Mouse (Mus musculus): ENCODE measurements around the gene Pfkm. TPM values are rescaled to one million over a fixed set of nuclear protein-coding genes. Genes with fewer than 3 reads are reported as not detected.

Gene Pfkm
- polyA plus RNA-seq, 1 experiment from 2014 or later, result 42.9 TPM

- H3K36me3 ChIP-seq, result peaks cover 14% of the 10 kb centered on the region
- H3K27ac ChIP-seq, result peak overlapping the region; percentile 94
- H3K27me3 ChIP-seq (ENCODE audit: low read depth, poor library complexity, severe bottlenecking), result no peaks in the 10 kb centered on the region
- WGBS, result 47% methylated on average over 11 of the region's 11 CpGs
- H3K9me3 ChIP-seq (replicated peaks), result no peaks in the 10 kb centered on the region
- peak overlapping the region; percentile 76 for H3K4me3 ChIP-seq
- peaks cover 26% of the 10 kb centered on the region for H3K4me1 ChIP-seq
- no peak for DNase-seq (ENCODE audit: low spot score)
These were observed 15.4 kb downstream of the Pfkm start for GRCm38 (mm10) chr15:98107703-98108296.

DNA sequence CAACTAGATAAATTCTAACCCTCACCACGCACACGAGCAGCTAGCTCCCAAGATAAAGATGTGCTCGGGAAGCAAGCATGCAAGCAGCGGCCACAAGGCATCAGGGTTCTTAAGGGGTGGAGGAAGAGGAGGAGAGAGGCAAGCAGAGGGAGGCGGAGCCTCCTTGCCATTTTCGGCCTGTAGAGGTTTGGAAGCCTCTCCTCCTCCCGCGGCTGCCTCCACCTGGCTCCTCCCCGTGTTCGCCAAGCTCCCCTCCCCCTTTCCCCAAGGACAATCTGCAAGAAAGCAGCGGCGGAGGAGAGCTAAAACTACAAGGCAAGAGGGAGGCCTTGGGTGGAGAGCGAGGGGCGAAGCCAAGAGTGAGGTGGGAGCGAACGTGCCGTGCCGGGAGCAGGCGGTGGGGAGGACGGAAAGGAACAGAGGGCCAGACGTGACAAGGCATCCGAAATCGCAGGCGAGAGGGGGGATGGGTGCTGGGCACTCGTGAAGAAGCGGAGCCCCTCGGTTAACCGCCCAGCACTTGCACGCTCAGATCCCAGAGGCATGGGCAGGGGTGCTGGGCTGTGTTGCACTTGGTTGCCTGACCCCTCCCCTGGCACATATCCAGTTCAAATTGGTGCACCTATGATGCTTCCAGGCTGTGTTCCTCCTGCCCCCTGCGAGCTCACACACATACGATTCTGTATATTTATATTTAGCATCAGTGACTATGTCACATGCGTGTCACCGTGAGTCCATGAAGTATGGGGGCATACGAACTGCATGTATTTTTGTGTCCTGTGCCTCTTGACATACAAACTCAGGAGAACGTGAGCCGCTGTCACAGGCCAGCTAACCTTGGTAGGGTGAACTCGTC is 16.1 kb downstream of the Pfkm start:
- H3K4me1 ChIP-seq, result peaks cover 26% of the 10 kb centered on the region
- peaks cover 16% of the 10 kb centered on the region for H3K36me3 ChIP-seq
- WGBS, result 5% methylated on average over 37 of the region's 37 CpGs
- peak overlapping the region; percentile 76 for H3K4me3 ChIP-seq
- no peaks in the 10 kb centered on the region for H3K27me3 ChIP-seq (ENCODE audit: low read depth, poor library complexity, severe bottlenecking)
- peak; percentile 84 for DNase-seq (ENCODE audit: low spot score)
- H3K27ac ChIP-seq, result peak overlapping the region; percentile 94
- no peaks in the 10 kb centered on the region for H3K9me3 ChIP-seq (replicated peaks)

- no peak overlapping the region for H3K27ac ChIP-seq
- peaks cover 26% of the 10 kb centered on the region for H3K4me1 ChIP-seq
- H3K4me3 ChIP-seq, result no peak overlapping the region
- no peaks in the 10 kb centered on the region for H3K9me3 ChIP-seq (replicated peaks)
- no peaks in the 10 kb centered on the region for H3K27me3 ChIP-seq (ENCODE audit: low read depth, poor library complexity, severe bottlenecking)
- WGBS, result 81% methylated on average over 5 of the region's 5 CpGs
- H3K36me3 ChIP-seq, result peaks cover 43% of the 10 kb centered on the region
- no peak for DNase-seq (ENCODE audit: low spot score)
These were observed 19.4 kb downstream of the Pfkm start for GRCm38 (mm10) chr15:98111791-98112190.

GRCm38 (mm10) chr15:98114098-98114851 is 21.9 kb downstream of the Pfkm start:
- peaks cover 64% of the 10 kb centered on the region for H3K36me3 ChIP-seq
- H3K27ac ChIP-seq, result no peak overlapping the region
- 84% methylated on average over 10 of the region's 10 CpGs for WGBS

DNA sequence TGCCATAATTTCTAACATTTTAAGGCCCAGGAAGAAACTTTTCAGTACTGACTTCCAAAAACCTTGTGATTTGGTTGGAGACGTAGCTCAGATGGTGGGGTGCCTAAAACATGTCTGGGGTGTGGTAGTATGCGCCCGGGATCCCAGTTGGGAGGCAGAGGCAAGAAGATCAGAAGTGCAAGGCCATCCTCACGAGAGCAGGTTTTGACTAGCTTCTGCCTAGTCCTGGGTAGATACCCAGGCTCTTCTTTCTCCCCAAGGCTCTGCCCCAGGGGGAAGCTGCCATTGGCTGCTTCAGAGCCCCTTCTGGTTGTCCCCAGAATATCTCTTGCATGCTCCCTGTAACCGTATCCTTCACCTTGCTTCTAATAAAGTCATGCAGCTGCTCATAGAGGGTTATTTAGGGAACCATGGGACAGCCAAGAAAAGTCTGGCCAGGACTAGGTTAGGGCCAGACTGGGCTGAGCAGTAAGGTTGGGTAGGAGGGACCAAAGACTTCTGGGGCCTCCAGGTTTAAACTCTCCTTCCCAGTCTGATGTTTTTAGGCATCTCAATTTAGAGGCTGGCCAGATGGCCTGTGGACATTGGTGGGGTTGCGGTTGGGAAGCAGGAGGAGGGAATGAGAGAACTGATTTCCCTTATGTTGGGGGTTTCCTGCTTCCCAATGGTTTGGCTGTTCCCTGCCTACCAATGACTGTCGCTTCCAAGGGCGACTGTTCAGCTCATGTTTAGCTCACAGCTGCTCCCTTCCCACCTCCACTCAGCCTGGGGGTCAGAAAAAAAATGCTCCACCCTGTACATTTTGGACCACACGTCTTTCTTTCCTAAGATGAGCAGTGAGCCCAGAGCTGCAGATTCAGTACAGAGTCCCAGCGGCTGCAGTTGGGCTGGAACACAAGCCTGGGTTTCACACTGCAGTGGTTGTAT is 22.7 kb downstream of the Pfkm start:
- H3K9me3 ChIP-seq (replicated peaks), result no peaks in the 10 kb centered on the region
- no peak for DNase-seq (ENCODE audit: low spot score)
- no peak overlapping the region for H3K4me3 ChIP-seq
- H3K27ac ChIP-seq, result no peak overlapping the region
- no peaks in the 10 kb centered on the region for H3K27me3 ChIP-seq (ENCODE audit: low read depth, poor library complexity, severe bottlenecking)
- 0 out of 2 replicates have a peak, but pooled peaks cover 4% of the 10 kb centered on the region for H3K4me1 ChIP-seq
- 89% methylated on average over 10 of the region's 10 CpGs for WGBS
- H3K36me3 ChIP-seq, result peaks cover 70% of the 10 kb centered on the region

More at GRCm38 (mm10) chr15:98114098-98114851, 21.9 kb downstream of the Pfkm start:
- DNase-seq (ENCODE audit: low spot score), result no peak
- no peak overlapping the region for H3K4me3 ChIP-seq
- no peaks in the 10 kb centered on the region for H3K27me3 ChIP-seq (ENCODE audit: low read depth, poor library complexity, severe bottlenecking)
- H3K9me3 ChIP-seq (replicated peaks), result no peaks in the 10 kb centered on the region
- peaks cover 8% of the 10 kb centered on the region for H3K4me1 ChIP-seq

- Histone ChIP-seq H3K4me1 (no peaks in the 10 kb centered on the region), H3K27ac (no peak overlapping the region), H3K27me3 (ENCODE audit: low read depth, poor library complexity, severe bottlenecking) (no peaks in the 10 kb centered on the region), H3K4me3 (no peak overlapping the region), H3K36me3 (peaks cover 73% of the 10 kb centered on the region), H3K9me3 (replicated peaks) (no peaks in the 10 kb centered on the region)
- no peak for DNase-seq (ENCODE audit: low spot score)
- WGBS, result 93% methylated on average over 9 of the region's 9 CpGs
These were observed 23.4 kb downstream of the Pfkm start for GRCm38 (mm10) chr15:98115779-98116163.

DNA sequence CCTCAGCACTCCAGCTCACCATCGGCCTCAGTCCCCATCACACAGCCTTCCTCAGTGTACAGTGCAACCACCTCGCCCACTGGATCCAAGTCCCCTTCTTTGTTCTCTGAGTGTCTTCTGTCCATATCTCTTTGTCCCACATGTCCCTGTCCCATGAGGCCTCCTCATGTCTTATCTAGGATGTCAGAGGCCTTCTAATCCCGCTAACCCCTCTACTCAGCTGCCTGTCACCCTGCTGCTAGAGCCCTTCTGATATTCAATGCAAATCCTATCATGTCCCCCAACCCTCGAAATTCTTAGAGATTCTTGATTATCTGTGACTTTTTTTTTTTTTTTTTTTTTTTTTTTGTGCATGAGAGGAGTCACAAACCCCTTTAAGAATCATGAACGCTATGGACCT is 23.9 kb downstream of the Pfkm start:
- H3K36me3 ChIP-seq, result peaks cover 78% of the 10 kb centered on the region
- 87% methylated on average over 5 of the region's 5 CpGs for WGBS
- no peak overlapping the region for H3K27ac ChIP-seq
- no peaks in the 10 kb centered on the region for H3K4me1 ChIP-seq
- no peaks in the 10 kb centered on the region for H3K27me3 ChIP-seq (ENCODE audit: low read depth, poor library complexity, severe bottlenecking)
- DNase-seq (ENCODE audit: low spot score), result no peak
- H3K9me3 ChIP-seq (replicated peaks), result no peaks in the 10 kb centered on the region
- H3K4me3 ChIP-seq, result no peak overlapping the region

DNA sequence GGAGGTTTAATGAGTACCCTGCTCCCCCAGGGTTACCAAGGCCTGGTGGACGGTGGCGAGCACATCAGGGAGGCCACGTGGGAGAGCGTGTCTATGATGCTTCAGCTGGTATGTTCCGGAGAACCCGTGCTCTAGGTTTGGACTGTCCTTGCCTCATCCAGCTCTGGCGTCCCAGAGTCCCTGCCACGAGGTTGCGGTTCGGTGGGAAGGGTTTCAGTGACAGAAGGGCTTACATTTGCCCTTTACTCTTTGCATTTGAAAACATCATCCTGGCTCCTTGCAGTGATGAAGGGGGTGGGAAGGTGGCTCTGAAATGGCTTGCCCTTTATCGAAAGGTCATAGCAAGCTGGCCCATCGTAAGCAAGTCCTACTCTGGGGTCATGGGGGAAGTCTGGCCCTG is 27.0 kb downstream of the Pfkm start:
- Histone ChIP-seq H3K27ac (no peak overlapping the region), H3K4me1 (no peaks in the 10 kb centered on the region), H3K9me3 (replicated peaks) (no peaks in the 10 kb centered on the region), H3K27me3 (ENCODE audit: low read depth, poor library complexity, severe bottlenecking) (no peaks in the 10 kb centered on the region), H3K36me3 (peaks cover 87% of the 10 kb centered on the region), H3K4me3 (no peak overlapping the region)
- no peak for DNase-seq (ENCODE audit: low spot score)
- 89% methylated on average over 12 of the region's 12 CpGs for WGBS

DNA sequence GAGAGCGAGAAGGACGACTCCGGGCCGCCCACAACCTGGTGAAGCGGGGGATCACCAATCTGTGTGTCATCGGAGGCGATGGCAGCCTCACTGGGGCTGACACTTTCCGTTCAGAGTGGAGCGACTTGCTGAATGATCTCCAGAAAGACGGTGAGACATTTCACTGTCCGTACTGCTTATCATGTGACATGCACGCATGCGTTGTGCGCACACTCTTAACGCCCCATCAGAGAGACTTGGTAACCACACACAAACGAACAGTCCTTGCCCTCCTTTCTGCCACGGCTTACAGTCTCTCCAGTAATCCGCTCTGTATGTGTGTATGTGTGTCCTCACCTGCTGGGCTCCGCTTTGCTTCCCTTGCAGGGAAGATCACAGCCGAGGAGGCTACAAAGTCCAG is 28.4 kb downstream of the Pfkm start:
- H3K27ac ChIP-seq, result no peak overlapping the region
- H3K4me1 ChIP-seq, result no peaks in the 10 kb centered on the region
- no peaks in the 10 kb centered on the region for H3K9me3 ChIP-seq (replicated peaks)
- H3K4me3 ChIP-seq, result no peak overlapping the region
- no peaks in the 10 kb centered on the region for H3K27me3 ChIP-seq (ENCODE audit: low read depth, poor library complexity, severe bottlenecking)
- 95% methylated on average over 20 of the region's 20 CpGs for WGBS
- no peak for DNase-seq (ENCODE audit: low spot score)
- peaks cover 88% of the 10 kb centered on the region for H3K36me3 ChIP-seq

GRCm38 (mm10) chr15:98131001-98131400 is 38.6 kb downstream of the Pfkm start:
- Histone ChIP-seq H3K4me3 (no peak overlapping the region), H3K36me3 (peaks cover 90% of the 10 kb centered on the region), H3K27me3 (ENCODE audit: low read depth, poor library complexity, severe bottlenecking) (no peaks in the 10 kb centered on the region), H3K9me3 (replicated peaks) (no peaks in the 10 kb centered on the region), H3K27ac (no peak overlapping the region), H3K4me1 (0 out of 2 replicates have a peak, but pooled peaks cover 2% of the 10 kb centered on the region)
- 92% methylated on average over 4 of the region's 4 CpGs for WGBS
- DNase-seq (ENCODE audit: low spot score), result no peak

DNA sequence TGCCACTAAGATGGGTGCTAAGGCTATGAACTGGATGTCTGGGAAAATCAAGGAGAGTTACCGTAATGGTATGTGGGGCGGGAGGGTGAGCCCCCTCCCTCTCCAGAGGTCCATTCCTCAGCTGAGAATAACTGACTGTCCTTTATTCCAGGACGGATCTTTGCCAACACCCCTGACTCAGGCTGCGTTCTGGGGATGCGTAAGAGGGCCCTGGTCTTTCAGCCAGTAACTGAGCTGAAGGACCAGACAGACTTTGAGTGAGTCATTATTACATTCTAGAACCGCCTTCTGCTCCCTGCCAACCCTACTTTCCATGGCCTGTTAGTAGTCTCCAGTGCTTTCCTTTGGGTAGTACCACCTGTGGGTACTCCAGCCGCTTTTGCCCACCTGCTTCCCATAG is 39.1 kb downstream of the Pfkm start:
- 0 out of 2 replicates have a peak, but pooled peaks cover 2% of the 10 kb centered on the region for H3K4me1 ChIP-seq
- H3K36me3 ChIP-seq, result peaks cover 90% of the 10 kb centered on the region
- WGBS, result 93% methylated on average over 7 of the region's 7 CpGs
- H3K27me3 ChIP-seq (ENCODE audit: low read depth, poor library complexity, severe bottlenecking), result no peaks in the 10 kb centered on the region
- no peaks in the 10 kb centered on the region for H3K9me3 ChIP-seq (replicated peaks)
- no peak overlapping the region for H3K27ac ChIP-seq
- DNase-seq (ENCODE audit: low spot score), result no peak
- no peak overlapping the region for H3K4me3 ChIP-seq

All from limb, embryonic 10.5 days (tissue).